Mouse (Mus musculus): ENCODE measurements at regions not wholly inside any gene's neighbourhood (a gene's known extent, or its start where the extent isn't known, plus 50 kb on each side); places are given as distances from the start of the nearest gene placed in this dataset.

DNA sequence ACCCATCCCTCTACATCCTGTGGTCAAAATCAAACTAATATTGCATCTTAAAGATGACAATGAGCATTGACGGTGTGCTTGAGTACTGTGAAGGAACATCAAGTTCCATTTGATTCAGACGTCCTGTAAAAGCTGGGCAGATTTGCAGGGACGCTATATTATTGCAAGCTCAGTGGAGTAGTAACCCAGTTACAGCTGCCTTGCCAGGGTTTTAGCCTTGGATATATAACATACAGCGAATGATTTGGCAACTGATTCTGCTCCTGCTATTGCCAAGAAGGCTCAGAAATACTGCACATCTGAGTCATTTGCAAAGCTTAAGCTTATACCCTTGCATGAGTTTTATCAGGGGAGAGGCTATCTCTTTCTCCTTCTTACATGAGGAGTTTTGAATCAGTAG is 262.4 kb upstream of the Apob start:
- no peak for TF ChIP-seq CTCF (IDR thresholded peaks at IDR 0.05; ENCODE audit: insufficient read depth, low read length)
- TF ChIP-seq POLR2A (IDR thresholded peaks at IDR 0.05; ENCODE audit: borderline replicate concordance, extremely low read depth, low read depth, low read length), result no peak
